Mouse (Mus musculus) left cerebral cortex, adult 2 months (tissue): ENCODE data around the gene Ptprt. TPM values are rescaled to one million over a fixed set of nuclear protein-coding genes. Genes with fewer than 3 reads are reported as not detected.

ENCODE experiments used
- DNase-seq, 2 experiments: peaks; one replicate each; pipeline ENCODE4 v3.0.0; 2021 to 2022; ENCODE audit warnings: low spot score in 2 of 2, mixed read lengths in 1 of 2; ENCODE audit errors: extremely low spot score in 1 of 2
- H3K27ac ChIP-seq: fragments of 200-600 bp; 2 replicates; pipeline ENCODE4 v1.8.1; 2022
- H3K4me3 ChIP-seq: fragments of 200-600 bp; 2 replicates; pipeline ENCODE4 v1.8.1; 2022
- CTCF ChIP-seq: fragments of 200-600 bp; IDR thresholded peaks from 2 replicates; pipeline ENCODE4 v1.8.1; 2022; ENCODE audit warnings: antibody characterized with exemption, mild to moderate bottlenecking, moderate library complexity
- intact Hi-C: fragments of 180-260 bp; cut with DNase I; formaldehyde crosslinking; loops from one replicate; pipeline ENCODE4 v1.15.1; 2025
- total RNA-seq, 2 experiments: library from RNA; stranded (reverse); gene quantifications; 2 replicates each; pipeline ENCODE4 v1.2.3; 2021

Ptprt gene
- total RNA-seq, 2 experiments from 2014 or later, result 101 to 103 TPM

DNA sequence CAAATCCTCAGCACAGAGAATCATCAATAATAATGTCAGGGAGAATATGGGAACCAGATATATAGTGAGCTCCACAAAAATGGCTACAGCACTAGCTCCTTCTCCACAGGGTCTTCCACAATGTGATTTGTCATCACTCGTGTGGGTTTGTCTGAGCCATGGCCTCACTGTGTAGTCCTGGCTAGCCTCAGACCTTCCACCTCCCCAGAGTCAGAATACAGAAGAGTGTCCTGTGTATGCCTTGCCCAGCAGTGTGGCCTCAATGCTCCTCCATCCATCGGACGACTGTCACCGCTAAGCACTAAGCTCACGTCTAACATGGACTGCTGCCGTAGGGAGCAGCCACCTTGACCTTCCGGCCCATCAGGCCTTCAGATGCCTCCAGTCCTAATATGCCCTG is 83.1 kb downstream of the Ptprt start:
- TF ChIP-seq CTCF, result no peak
- intact Hi-C loops, result no loop called here
- Histone ChIP-seq H3K27ac (no peak overlapping the region), H3K4me3 (no peak overlapping the region)
- DNase-seq, result no peak

GRCm38 (mm10) chr2:162572851-162573250 is 88.1 kb downstream of the Ptprt start:
- no peak for DNase-seq
- Histone ChIP-seq H3K4me3 (no peak overlapping the region), H3K27ac (no peak overlapping the region)
- intact Hi-C loops, result no loop called here
- TF ChIP-seq CTCF, result peak; percentile 42

DNA sequence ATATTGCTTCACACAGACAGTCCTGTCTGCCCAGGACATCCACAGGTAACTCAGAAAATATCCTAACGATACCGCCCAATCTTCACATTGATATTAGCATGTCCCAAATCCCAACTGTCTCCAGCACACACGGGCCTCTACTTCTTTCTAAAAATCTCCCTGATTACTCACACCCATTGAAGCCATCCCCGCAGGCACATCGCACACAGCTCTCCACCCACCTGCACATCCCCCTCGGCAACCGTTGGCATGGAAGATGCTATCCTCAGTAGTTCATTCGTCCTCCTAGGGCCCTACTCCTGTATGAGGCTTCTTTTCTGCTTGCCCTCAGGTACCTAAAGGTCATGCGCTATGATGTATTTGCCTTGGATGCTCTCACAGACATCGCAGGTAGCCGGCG is 89.9 kb downstream of the Ptprt start:
- intact Hi-C loops, result no loop called here
- no peak for DNase-seq
- no peak overlapping the region for H3K4me3 ChIP-seq
- H3K27ac ChIP-seq, result no peak overlapping the region
- no peak for TF ChIP-seq CTCF

DNA sequence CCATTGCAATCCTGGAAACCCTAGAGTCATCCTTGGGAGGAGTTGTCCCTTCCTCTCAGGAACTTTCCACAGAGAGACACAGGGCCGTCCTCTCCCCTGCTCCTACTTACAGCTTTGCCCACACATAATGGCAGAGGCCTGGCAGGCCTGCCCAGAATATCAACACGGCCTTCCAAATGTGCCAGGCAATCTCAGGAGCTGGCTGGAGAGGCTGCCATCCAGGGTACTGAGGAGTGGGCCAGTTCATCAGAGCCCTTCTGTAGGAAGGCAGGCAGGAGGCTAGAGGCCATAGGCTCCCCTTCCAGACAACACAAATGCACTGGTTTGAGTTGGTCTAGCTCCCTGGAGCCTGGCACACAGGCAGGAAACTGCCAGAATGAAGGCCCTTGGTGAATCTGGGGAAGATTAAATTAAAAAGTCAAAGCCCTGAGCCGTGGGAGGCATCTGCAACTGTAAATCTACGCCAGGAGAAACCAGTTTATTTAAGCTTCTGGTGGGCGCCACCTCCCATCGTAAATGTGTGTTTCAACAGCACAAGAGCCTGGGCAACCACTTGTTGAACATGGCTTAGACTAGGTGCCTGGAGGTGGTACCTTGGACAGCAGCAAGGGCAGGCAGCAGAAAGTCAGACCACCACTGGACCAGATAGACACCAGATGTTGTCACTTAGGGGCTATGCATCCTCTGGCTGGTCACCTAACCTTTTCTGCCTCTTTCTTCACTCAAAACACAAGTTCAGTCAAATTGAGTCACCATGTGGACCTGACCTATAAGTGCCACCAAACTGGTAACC is 92.4 kb downstream of the Ptprt start:
- no peak for TF ChIP-seq CTCF
- intact Hi-C loops, result no loop called here
- H3K27ac ChIP-seq, result no peak overlapping the region
- DNase-seq, result no peak
- no peak overlapping the region for H3K4me3 ChIP-seq

GRCm38 (mm10) chr2:162548312-162548711 is 112.6 kb downstream of the Ptprt start:
- TF ChIP-seq CTCF, result no peak
- no peak overlapping the region for H3K4me3 ChIP-seq
- DNase-seq, result no peak
- intact Hi-C loops, result no loop called here
- H3K27ac ChIP-seq, result no peak overlapping the region

- intact Hi-C loops, result no loop called here
- H3K4me3 ChIP-seq, result no peak overlapping the region
Measured at GRCm38 (mm10) chr2:162531638-162532037, 129.3 kb downstream of the Ptprt start.

DNA sequence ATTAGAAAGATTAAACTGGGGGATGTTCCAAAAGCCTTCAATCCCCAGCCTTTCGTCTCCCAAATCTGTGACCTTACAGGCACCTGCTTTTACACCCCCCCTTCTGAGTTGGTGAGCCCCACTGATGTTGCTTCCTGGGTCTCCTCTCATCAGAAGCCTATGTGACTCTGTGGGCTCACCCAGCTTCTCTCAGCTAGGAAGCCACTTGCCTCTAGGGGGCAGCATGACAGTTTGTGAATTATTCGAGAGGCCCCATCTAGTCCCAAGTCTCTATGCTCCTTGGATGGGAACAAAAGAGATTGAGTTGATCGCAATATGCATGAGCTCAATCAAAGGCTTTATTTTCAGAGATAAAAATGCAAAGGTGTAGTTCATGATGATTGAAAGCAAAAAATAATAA is 132.0 kb downstream of the Ptprt start:
- Histone ChIP-seq H3K27ac (no peak overlapping the region), H3K4me3 (no peak overlapping the region)
- DNase-seq, result peak in 1 of 2 experiments; percentile 20
- intact Hi-C loops, result loop anchor here (2.0 kb wide), 1 partner anchor 130 kb away; no protein-coding TSS in a partner anchor
- TF ChIP-seq CTCF, result peak; percentile 35

More at GRCm38 (mm10) chr2:162531638-162532037, 129.3 kb downstream of the Ptprt start:
- no peak overlapping the region for H3K27ac ChIP-seq
- DNase-seq, result no peak
- no peak for TF ChIP-seq CTCF

GRCm38 (mm10) chr2:162515993-162516392 is 145.0 kb downstream of the Ptprt start:
- Histone ChIP-seq H3K4me3 (no peak overlapping the region), H3K27ac (no peak overlapping the region)
- intact Hi-C loops, result no loop called here
- no peak for DNase-seq
- no peak for TF ChIP-seq CTCF

- intact Hi-C loops, result no loop called here
- no peak for TF ChIP-seq CTCF
- DNase-seq, result no peak
- no peak overlapping the region for H3K27ac ChIP-seq
- no peak overlapping the region for H3K4me3 ChIP-seq
Measured at GRCm38 (mm10) chr2:162513072-162513471, 147.9 kb downstream of the Ptprt start.

DNA sequence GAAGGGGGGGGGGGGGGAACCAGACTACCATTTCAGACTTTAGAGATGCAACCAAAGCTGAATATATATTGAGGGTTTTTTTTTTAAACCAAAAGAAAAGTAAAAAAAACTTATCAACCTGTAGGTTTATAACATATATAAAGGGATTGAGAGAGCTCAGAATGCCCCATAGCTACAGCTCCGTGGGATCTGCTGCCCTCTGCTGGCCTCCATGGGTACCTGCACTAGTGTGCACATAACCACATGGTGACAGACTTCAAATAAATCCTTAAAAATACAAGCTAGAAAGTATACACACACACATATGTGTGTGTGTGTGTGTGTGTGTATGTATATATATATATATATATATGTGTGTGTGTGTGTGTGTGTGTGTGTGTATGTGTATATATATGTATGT is 148.9 kb downstream of the Ptprt start:
- no peak overlapping the region for H3K27ac ChIP-seq
- no peak overlapping the region for H3K4me3 ChIP-seq
- no peak for DNase-seq
- intact Hi-C loops, result no loop called here
- TF ChIP-seq CTCF, result peak; percentile 27

- no peak for TF ChIP-seq CTCF
- H3K27ac ChIP-seq, result no peak overlapping the region
Measured at GRCm38 (mm10) chr2:162509016-162509415, 151.9 kb downstream of the Ptprt start.

GRCm38 (mm10) chr2:162507664-162508063 is 153.3 kb downstream of the Ptprt start:
- no peak for TF ChIP-seq CTCF
- no peak overlapping the region for H3K27ac ChIP-seq
- no peak overlapping the region for H3K4me3 ChIP-seq
- intact Hi-C loops, result no loop called here
- DNase-seq, result no peak

More at GRCm38 (mm10) chr2:162509016-162509415, 151.9 kb downstream of the Ptprt start:
- DNase-seq, result no peak
- intact Hi-C loops, result no loop called here
- no peak overlapping the region for H3K4me3 ChIP-seq

- no peak for TF ChIP-seq CTCF
- intact Hi-C loops, result no loop called here
- DNase-seq, result no peak
- H3K27ac ChIP-seq, result no peak overlapping the region
- no peak overlapping the region for H3K4me3 ChIP-seq
Measured at GRCm38 (mm10) chr2:162504850-162505249, 156.1 kb downstream of the Ptprt start.
